Mouse (Mus musculus) brown adipose tissue, adult 24 weeks (tissue): ENCODE measurements around the gene Grm5. TPM values are rescaled to one million over a fixed set of nuclear protein-coding genes. Genes with fewer than 3 reads are reported as not detected.

Experiments
- polyA plus RNA-seq: library from polyadenylated mRNA; stranded (reverse); fragments of >200 nt; gene quantifications from 2 replicates; pipeline ENCODE4 v1.2.4, GENCODE M21; 2012; ENCODE audit not compliant: missing spikeins, insufficient read depth, insufficient read length

Grm5 gene
- polyA plus RNA-seq, 1 experiment = not detected

Other genes starting within 250 kb of the Grm5 start
- not detected in 2 replicates for gene Tyr, start 90.7 kb upstream of the Grm5 start, polyA plus RNA-seq